Mouse (Mus musculus) liver, embryonic 14.5 days (tissue): Measurements from ENCODE around the gene Myo7a.

ENCODE experiments used
- CTCF ChIP-seq: IDR thresholded peaks from 2 replicates; pipeline ENCODE4 v1.5.1; 2016; ENCODE audit warnings: antibody characterized with exemption, low read depth, control low read depth
- EP300 ChIP-seq: IDR thresholded peaks from 2 replicates; pipeline ENCODE4 v1.6.1; 2016; ENCODE audit warnings: antibody characterized with exemption, low read depth

GRCm38 (mm10) chr7:98048101-98048824 is 71.1 kb downstream of the Myo7a start:
- no peak for TF ChIP-seq EP300
- TF ChIP-seq CTCF, result no peak
